Mouse (Mus musculus) forebrain, embryonic 14.5 days (tissue): ENCODE results near the gene Acr. TPM values are rescaled to one million over a fixed set of nuclear protein-coding genes. Genes with fewer than 3 reads are reported as not detected.

Source experiments
- ATAC-seq: fragments of 200-750 bp; cut with Nextera tagmentation; 2 replicates; pipeline ENCODE4 v1.8.0; 2017; ENCODE audit warnings: mild to moderate bottlenecking, moderate library complexity
- DNase-seq: peaks from one replicate; pipeline ENCODE4 v3.0.0-alpha.2; 2015; ENCODE audit warnings: low spot score
- H3K27ac ChIP-seq: fragments of 300-500 bp; sonication (generic); 2 replicates; pipeline ENCODE4 v1.5.1; 2014; ENCODE audit warnings: low read depth, mild to moderate bottlenecking, control low read depth, low read length, moderate library complexity
- H3K27me3 ChIP-seq: fragments of 300-500 bp; sonication (generic); replicated peaks from 2 replicates; pipeline ENCODE4 v1.6.1; 2014; ENCODE audit warnings: low read length, control low read depth, mixed read lengths; ENCODE audit not compliant: control insufficient read depth, insufficient read depth
- H3K36me3 ChIP-seq: fragments of 300-500 bp; sonication (generic); 2 replicates; pipeline ENCODE4 v1.6.1; 2014; ENCODE audit warnings: low read length, control low read depth; ENCODE audit not compliant: control insufficient read depth, insufficient read depth
- H3K4me1 ChIP-seq: fragments of 300-500 bp; sonication (generic); 2 replicates; pipeline ENCODE4 v1.6.1; 2014; ENCODE audit warnings: antibody characterized with exemption, low read length, control low read depth; ENCODE audit not compliant: control insufficient read depth, insufficient read depth
- H3K4me2 ChIP-seq: fragments of 300-500 bp; sonication (generic); 2 replicates; pipeline ENCODE4 v1.6.1; 2014; ENCODE audit warnings: mild to moderate bottlenecking, control low read depth, low read length
- H3K4me3 ChIP-seq: fragments of 300-500 bp; sonication (generic); 2 replicates; pipeline ENCODE4 v1.5.1; 2014; ENCODE audit warnings: low read depth, low read length, control low read depth
- H3K9ac ChIP-seq: fragments of 300-500 bp; sonication (generic); 2 replicates; pipeline ENCODE4 v1.6.1; 2014; ENCODE audit warnings: mild to moderate bottlenecking, low read length, control low read depth, moderate library complexity
- H3K9me3 ChIP-seq: fragments of 300-500 bp; sonication (generic); replicated peaks from 2 replicates; pipeline ENCODE4 v1.6.1; 2016; ENCODE audit warnings: low read length, control low read depth, mixed read lengths; ENCODE audit not compliant: control insufficient read depth
- WGBS: fragments of 180-500 bp; shearing (Covaris S2); extraction: QIAGEN DNeasy Blood & Tissue Kit; methylation state at CpG from one replicate; pipeline ENCODE4 v1.1.7; 2014; 5-methylcytosine and 5-hydroxymethylcytosine counted together
- polyA plus RNA-seq: library from polyadenylated mRNA; unstranded; fragments of >200 nt; fragmentation: Nextera tagmentation; extraction: Ambion mirVana; gene quantifications from 2 replicates; pipeline ENCODE4 v1.2.1, GENCODE M21; 2014

Gene Acr
- polyA plus RNA-seq = 0.63 and 1.2 TPM in 2 replicates

GRCm38 (mm10) chr15:89568114-89568513 is at the start of gene Acr:
Gene Acr (plus strand): TSS chr15:89568326.
- no peak within 1 kb of the TSS for H3K27ac ChIP-seq
- no peaks in the 10 kb centered on the region for H3K4me1 ChIP-seq
- DNase-seq = no peak
- H3K9ac ChIP-seq = no peak within 1 kb of the TSS
- 96% methylated on average over 6 of the region's 6 CpGs for WGBS
- ATAC-seq = no peak
- H3K4me2 ChIP-seq = no peak within 1 kb of the TSS
- no peaks in the 10 kb centered on the region for H3K36me3 ChIP-seq
- no peak within 1 kb of the TSS for H3K4me3 ChIP-seq
- no peaks in the 10 kb centered on the region for H3K9me3 ChIP-seq
- no peaks in the 10 kb centered on the region for H3K27me3 ChIP-seq

GRCm38 (mm10) chr15:89521951-89522350 is 46.2 kb upstream of the Acr start:
- Histone ChIP-seq H3K4me2 (no peak overlapping the region), H3K4me1 (no peaks in the 10 kb centered on the region; the same call in 1 of the 2 replicates), H3K9ac (no peak overlapping the region), H3K4me3 (no peak overlapping the region), H3K27me3 (peaks cover 12% of the 10 kb centered on the region; the same call in 1 of the 2 replicates), H3K9me3 (no peaks in the 10 kb centered on the region), H3K27ac (no peak overlapping the region), H3K36me3 (no peaks in the 10 kb centered on the region)
- no peak for ATAC-seq
- no peak for DNase-seq
- WGBS = 82% methylated on average over 7 of the region's 7 CpGs

- peaks cover 12% of the 10 kb centered on the region; the same call in 1 of the 2 replicates for H3K27me3 ChIP-seq
- H3K4me2 ChIP-seq = peak overlapping the region; percentile 98; the same call in 1 of the 2 replicates
- ATAC-seq (no peak), DNase-seq (no peak)
- no peaks in the 10 kb centered on the region; the same call in 1 of the 2 replicates for H3K4me1 ChIP-seq
- no peak overlapping the region; the same call in 1 of the 2 replicates for H3K9ac ChIP-seq
- H3K27ac ChIP-seq = no peak overlapping the region
- H3K9me3 ChIP-seq = no peaks in the 10 kb centered on the region
- 85% methylated on average over 10 of the region's 10 CpGs for WGBS
- H3K36me3 ChIP-seq = no peaks in the 10 kb centered on the region
- peak overlapping the region; percentile 36; the same call in 1 of the 2 replicates for H3K4me3 ChIP-seq
Observed at GRCm38 (mm10) chr15:89522566-89523282, 45.4 kb upstream of the Acr start.

- ATAC-seq = peak; percentile 69
- Histone ChIP-seq H3K4me3 (peak overlapping the region; percentile 36), H3K36me3 (no peaks in the 10 kb centered on the region), H3K9ac (peak overlapping the region; percentile 58; the same call in 1 of the 2 replicates), H3K9me3 (no peaks in the 10 kb centered on the region), H3K4me1 (no peaks in the 10 kb centered on the region; the same call in 1 of the 2 replicates), H3K27me3 (peaks cover 12% of the 10 kb centered on the region; the same call in 1 of the 2 replicates), H3K27ac (no peak overlapping the region), H3K4me2 (peak overlapping the region; percentile 98)
- peak; percentile 39 for DNase-seq
- 8% methylated on average over 42 of the region's 47 CpGs for WGBS
Observed at GRCm38 (mm10) chr15:89523283-89523832, 44.8 kb upstream of the Acr start.

GRCm38 (mm10) chr15:89524001-89524571 is 44.0 kb upstream of the Acr start:
- H3K27ac ChIP-seq = no peak overlapping the region
- DNase-seq (no peak), ATAC-seq (0 out of 2 replicates have a peak, but pooled peaks have one; percentile 19)

GRCm38 (mm10) chr15:89524611-89525415 is 43.3 kb upstream of the Acr start:
- WGBS = 72% methylated on average over 8 of the region's 8 CpGs
- DNase-seq (no peak), ATAC-seq (no peak)
- Histone ChIP-seq H3K9me3 (no peaks in the 10 kb centered on the region), H3K9ac (no peak overlapping the region), H3K27ac (no peak overlapping the region), H3K4me1 (no peaks in the 10 kb centered on the region; the same call in 1 of the 2 replicates), H3K36me3 (no peaks in the 10 kb centered on the region), H3K4me2 (peak overlapping the region; percentile 98), H3K27me3 (peaks cover 12% of the 10 kb centered on the region; the same call in 1 of the 2 replicates), H3K4me3 (peak overlapping the region; percentile 53; the same call in 1 of the 2 replicates)

More at GRCm38 (mm10) chr15:89524001-89524571, 44.0 kb upstream of the Acr start:
- no peaks in the 10 kb centered on the region for H3K36me3 ChIP-seq
- peak overlapping the region; percentile 98 for H3K4me2 ChIP-seq
- H3K4me3 ChIP-seq = peak overlapping the region; percentile 53
- no peaks in the 10 kb centered on the region; the same call in 1 of the 2 replicates for H3K4me1 ChIP-seq
- H3K9ac ChIP-seq = peak overlapping the region; percentile 58
- no peaks in the 10 kb centered on the region for H3K9me3 ChIP-seq
- peaks cover 12% of the 10 kb centered on the region; the same call in 1 of the 2 replicates for H3K27me3 ChIP-seq
- WGBS = 7% methylated on average over 20 of the region's 52 CpGs

- Histone ChIP-seq H3K4me3 (no peak overlapping the region), H3K9me3 (no peaks in the 10 kb centered on the region), H3K36me3 (no peaks in the 10 kb centered on the region), H3K9ac (no peak overlapping the region), H3K4me2 (no peak overlapping the region), H3K27ac (no peak overlapping the region), H3K4me1 (no peaks in the 10 kb centered on the region; the same call in 1 of the 2 replicates), H3K27me3 (peaks cover 12% of the 10 kb centered on the region; the same call in 1 of the 2 replicates)
- WGBS = 96% methylated on average over 8 of the region's 8 CpGs
- no peak for ATAC-seq
- no peak for DNase-seq
Observed at GRCm38 (mm10) chr15:89525464-89525863, 42.7 kb upstream of the Acr start.

GRCm38 (mm10) chr15:89525896-89526295 is 42.2 kb upstream of the Acr start:
- WGBS = 90% methylated on average over 7 of the region's 7 CpGs
- Histone ChIP-seq H3K4me3 (no peak overlapping the region), H3K9me3 (no peaks in the 10 kb centered on the region), H3K4me1 (no peaks in the 10 kb centered on the region; the same call in 1 of the 2 replicates), H3K27me3 (peaks cover 12% of the 10 kb centered on the region; the same call in 1 of the 2 replicates), H3K9ac (no peak overlapping the region), H3K36me3 (no peaks in the 10 kb centered on the region), H3K4me2 (no peak overlapping the region), H3K27ac (no peak overlapping the region)
- DNase-seq = no peak
- no peak for ATAC-seq
